Comparison of ENCODE assay signal across 8 mouse cellular contexts in genomic region chr11:118202410-118203233, GRCm38 (mm10). TPM values are rescaled to one million over a fixed set of nuclear protein-coding genes. Genes with fewer than 3 reads are reported as not detected.
DNase-seq lines count a peak whose midpoint lies in the region; ATAC-seq and TF ChIP-seq lines count a peak whose summit lies in the region.

No protein-coding gene starts in this region.

- 18% methylated on average over 19 of the region's 19 CpGs for WGBS in lung, adult 2 months

- no peak for TF ChIP-seq CTCF in lung, adult 2 months (IDR thresholded peaks at IDR 0.05; ENCODE audit: insufficient read depth, low read length)

- peaks cover 59% of the 10 kb centered on the region for H3K4me1 ChIP-seq in lung, adult 2 months (ENCODE audit: control insufficient read depth, insufficient read depth, low read length)

- peak; percentile 52 to 55 for ATAC-seq in hematopoietic stem cell, adult 5-6 weeks (replicated peaks in 1 of 2; ENCODE audit: insufficient read depth in 1 of 2, low FRiP score in 2 of 2, low TSS enrichment in 1 of 2, low read depth in 1 of 2, poor library complexity in 2 of 2, severe bottlenecking in 2 of 2)

- peak overlapping the region; percentile 24 for H3K4me3 ChIP-seq in lung, adult 2 months (replicated peaks; ENCODE audit: extremely low read depth, low read depth, low read length)

- peak; percentile 70 for DNase-seq in NIH3T3 (ENCODE audit: low read depth)
- DNase-seq in cerebellum, adult 9-10 months: peak; percentile 85
- DNase-seq in frontal cortex, postnatal 10 days (ENCODE audit: low spot score in 2 of 2): peak; percentile 74 to 82
- peak; percentile 69 for DNase-seq in layer of hippocampus, adult 9-10 months (ENCODE audit: low spot score)
- no peak for DNase-seq in lung, adult 2 months
- DNase-seq in ovary, adult 18-20 months (ENCODE audit: low spot score): peak; percentile 50
- peak; percentile 73 for DNase-seq in yolk sac, embryonic 10.5 days (ENCODE audit: low spot score)

- no peak for TF ChIP-seq POLR2A in lung, adult 2 months (IDR thresholded peaks at IDR 0.05; ENCODE audit: borderline replicate concordance, extremely low read depth, low read depth, low read length)

RNA-seq across cellular contexts. Expression of gene Cyth1, which starts 45.8 kb away (rescaled TPM):
- 31.0 and 48.1 TPM in 2 replicates for total RNA-seq in hematopoietic stem cell, adult 5-6 weeks (2017)
- 23.1 and 24.0 TPM in 2 replicates for polyA plus RNA-seq in lung, adult 2 months (2012; rRNA removed)
